Mouse (Mus musculus): Measurements from ENCODE around the gene Gm6993. TPM values are rescaled to one million over a fixed set of nuclear protein-coding genes. Genes with fewer than 3 reads are reported as not detected.
A peak's percentile ranks its signal among the peaks of the same experiment; 100 is the strongest.

The Gm6993 gene
- total RNA-seq, 2 experiments from 2014 or later = not detected

DNA sequence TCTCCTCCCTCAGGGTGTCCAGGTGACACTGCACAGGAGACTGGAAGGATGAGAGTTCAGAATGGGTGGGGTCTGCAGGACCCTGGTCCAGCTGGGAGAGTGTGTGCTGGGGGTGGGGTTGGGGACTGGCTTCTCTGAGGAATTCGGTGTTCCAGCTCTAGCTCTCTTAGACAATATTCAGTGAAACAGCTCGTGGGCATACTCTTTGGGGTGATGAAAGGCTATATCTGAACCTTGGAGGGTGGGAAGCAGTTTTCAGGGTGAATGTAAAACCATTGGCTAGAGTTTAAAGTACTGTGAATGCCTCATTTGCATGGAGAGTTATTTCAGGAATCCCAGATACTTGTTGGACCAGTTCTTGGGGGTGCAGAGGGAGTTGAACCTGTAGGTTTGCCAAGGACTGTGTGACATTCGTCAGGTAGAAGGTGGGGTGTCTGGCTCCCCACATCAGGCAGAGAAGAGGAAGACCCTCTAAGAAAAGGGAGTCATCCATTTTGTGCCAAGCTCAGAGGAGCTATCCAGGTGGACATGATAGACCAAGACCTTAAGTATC, 1.5 kb upstream of the Gm6993 start:
- intact Hi-C loops (cut with DNase I) = no loop called here
- no peak for DNase-seq

GRCm38 (mm10) chr12:31239798-31240197, 772 bp upstream of the Gm6993 start:
- DNase-seq = no peak
- intact Hi-C loops (cut with DNase I) = no loop called here

GRCm38 (mm10) chr12:31241595-31242342, 1.2 kb downstream of the Gm6993 start:
- no peak for DNase-seq
- intact Hi-C loops (cut with DNase I) = no loop called here

GRCm38 (mm10) chr12:31244001-31244400, 3.4 kb downstream of the Gm6993 start:
- intact Hi-C loops (cut with DNase I) = no loop called here
- DNase-seq = no peak

GRCm38 (mm10) chr12:31244691-31245090, 4.1 kb downstream of the Gm6993 start:
- intact Hi-C loops (cut with DNase I) = no loop called here
- no peak for DNase-seq

DNA sequence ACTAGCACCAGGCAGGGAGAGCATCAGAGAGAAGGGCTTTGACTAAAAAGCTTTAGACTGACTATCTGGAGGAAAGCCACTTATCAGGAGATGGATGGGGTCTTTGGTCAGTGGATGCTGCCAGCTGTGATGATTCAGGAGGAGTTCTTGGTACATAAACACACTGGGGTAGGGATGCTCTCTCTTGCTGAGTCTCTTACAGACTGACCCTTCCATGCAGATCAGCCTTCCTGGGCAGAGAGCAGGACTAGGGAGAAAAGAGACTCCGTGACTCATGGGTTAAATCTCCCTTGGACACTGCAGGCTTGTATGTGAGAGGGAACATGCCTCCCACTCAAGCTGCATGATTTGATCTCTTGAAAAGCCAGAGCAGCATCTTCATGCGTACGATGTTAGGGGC, 5.6 kb downstream of the Gm6993 start:
- intact Hi-C loops (cut with DNase I) = no loop called here

DNA sequence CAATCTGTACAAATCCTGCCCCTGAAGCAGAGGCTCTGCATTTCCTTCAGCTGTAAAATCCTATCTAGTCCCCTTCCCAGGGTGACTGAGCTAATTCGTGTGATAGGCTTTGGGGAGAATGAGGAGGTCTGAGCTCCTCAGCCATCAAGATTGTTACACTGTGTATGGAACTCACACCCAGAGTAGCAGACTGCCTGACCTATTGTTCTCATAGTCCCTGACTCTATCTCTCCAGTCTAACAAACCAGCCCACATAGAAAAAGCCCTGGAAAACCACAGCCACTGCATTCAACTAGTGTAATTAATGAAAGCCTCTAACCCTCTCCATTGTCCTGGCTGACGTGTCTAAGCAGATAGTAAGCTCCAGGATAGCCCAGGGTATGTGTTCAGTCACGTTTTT, 6.0 kb downstream of the Gm6993 start:
- no peak for DNase-seq
- intact Hi-C loops (cut with DNase I) = no loop called here

More for the DNA sequence above, 5.6 kb downstream of the Gm6993 start:
- DNase-seq = no peak

DNA sequence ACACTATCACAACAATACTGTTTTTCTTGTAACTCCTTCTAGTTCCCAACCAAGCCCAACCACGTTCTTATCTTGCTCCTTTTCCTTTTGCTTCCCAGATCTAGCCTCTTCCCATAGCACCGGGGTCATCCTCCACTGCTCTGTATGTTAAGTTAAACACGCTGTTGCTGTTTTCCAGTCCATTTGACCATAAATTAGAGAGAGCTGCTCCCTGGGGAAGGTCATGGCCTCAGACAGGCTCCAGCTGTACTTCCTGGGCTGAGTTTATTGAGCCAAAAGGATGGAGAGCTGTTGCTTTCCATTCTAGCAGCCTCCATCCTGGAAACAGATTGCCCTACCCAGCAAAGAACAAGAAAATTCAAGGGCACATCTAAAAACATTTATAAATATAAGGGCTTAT, 7.6 kb downstream of the Gm6993 start:
- intact Hi-C loops (cut with DNase I) = no loop called here
- DNase-seq = peak; percentile 55 to 65

GRCm38 (mm10) chr12:31248681-31249080, 8.1 kb downstream of the Gm6993 start:
- intact Hi-C loops (cut with DNase I) = no loop called here
- no peak for DNase-seq

DNA sequence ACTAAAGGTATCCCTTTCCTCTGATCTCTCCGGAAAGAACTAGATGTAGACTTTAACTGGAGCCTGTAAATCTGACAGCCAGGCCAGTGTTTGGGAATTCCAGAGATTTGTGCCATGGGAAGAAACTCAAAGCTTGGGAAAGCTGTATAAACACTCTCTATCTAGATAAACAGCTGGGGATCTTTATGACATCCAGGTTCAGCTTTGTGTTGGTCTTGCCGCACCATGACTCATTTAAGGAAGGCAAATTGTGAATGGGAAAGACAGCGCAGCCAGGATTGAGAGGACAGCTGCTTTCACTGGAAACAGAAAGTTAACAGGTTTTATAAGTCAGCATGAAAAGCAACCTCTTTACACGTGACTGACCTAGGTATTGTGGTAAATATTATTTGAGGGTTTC, 11.7 kb downstream of the Gm6993 start:
- intact Hi-C loops (cut with DNase I) = no loop called here
- no peak for DNase-seq

DNA sequence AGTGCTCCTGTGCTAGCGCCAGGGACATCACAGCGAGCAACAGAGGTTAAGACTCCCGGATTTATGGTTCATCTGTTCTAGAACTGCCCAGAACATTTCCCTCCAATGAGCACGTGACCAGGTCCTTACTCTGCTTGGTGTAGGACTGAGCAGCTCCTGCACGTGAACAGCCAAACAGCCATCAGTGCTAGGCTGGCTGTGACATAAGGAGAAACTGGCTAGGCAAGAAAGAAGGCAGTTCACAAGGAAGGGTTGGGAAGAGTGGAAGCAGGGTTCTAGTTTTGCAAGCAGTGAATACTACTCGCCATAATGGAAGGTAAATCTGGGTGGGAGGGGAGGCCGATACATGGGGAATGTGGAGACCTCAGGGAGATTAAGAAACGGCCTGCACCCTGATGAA, 14.4 kb downstream of the Gm6993 start:
- intact Hi-C loops (cut with DNase I) = no loop called here
- no peak for DNase-seq

- intact Hi-C loops (cut with DNase I) = no loop called here
- no peak for DNase-seq
Observed at GRCm38 (mm10) chr12:31256121-31256903, 15.7 kb downstream of the Gm6993 start.

DNA sequence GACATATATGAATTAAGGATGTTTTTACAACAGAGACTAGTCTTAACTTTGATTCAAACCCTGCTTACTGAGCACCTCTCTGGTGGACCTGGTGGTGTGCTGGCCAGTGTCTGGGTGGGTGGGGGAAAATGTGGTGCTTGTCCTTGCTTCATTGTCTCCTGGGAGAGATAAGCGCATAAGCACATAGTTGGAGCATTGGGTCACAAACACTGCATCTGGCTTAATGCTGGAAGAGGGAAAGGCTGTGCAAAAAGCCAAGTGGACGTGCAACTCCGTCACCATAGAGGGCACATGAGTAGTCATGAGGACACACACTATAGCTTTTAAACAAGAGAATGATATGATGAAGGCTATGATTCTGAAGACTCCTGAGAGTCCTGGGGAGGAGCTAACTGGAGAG, 21.3 kb downstream of the Gm6993 start:
- DNase-seq = peak; percentile 65 to 66
- intact Hi-C loops (cut with DNase I) = loop anchor here (5.0 kb wide), 2 partner anchors 50 to 70 kb away; no protein-coding TSS in a partner anchor

GRCm38 (mm10) chr12:31263921-31264320, 23.4 kb downstream of the Gm6993 start:
- no peak for DNase-seq
- intact Hi-C loops (cut with DNase I) = loop anchor here (2.0 to 5.0 kb wide), 3 partner anchors 52 to 95 kb away; no protein-coding TSS in a partner anchor

GRCm38 (mm10) chr12:31265005-31265721, 24.6 kb downstream of the Gm6993 start, which contains the start of gene Lamb1:
Gene Lamb1 (plus strand): TSS chr12:31265234.
- intact Hi-C loops (cut with DNase I) = loop anchor here (2.0 to 5.0 kb wide), 2 partner anchors 37 to 96 kb away; no protein-coding TSS in a partner anchor
- peak; percentile 88 to 90 for DNase-seq

DNA sequence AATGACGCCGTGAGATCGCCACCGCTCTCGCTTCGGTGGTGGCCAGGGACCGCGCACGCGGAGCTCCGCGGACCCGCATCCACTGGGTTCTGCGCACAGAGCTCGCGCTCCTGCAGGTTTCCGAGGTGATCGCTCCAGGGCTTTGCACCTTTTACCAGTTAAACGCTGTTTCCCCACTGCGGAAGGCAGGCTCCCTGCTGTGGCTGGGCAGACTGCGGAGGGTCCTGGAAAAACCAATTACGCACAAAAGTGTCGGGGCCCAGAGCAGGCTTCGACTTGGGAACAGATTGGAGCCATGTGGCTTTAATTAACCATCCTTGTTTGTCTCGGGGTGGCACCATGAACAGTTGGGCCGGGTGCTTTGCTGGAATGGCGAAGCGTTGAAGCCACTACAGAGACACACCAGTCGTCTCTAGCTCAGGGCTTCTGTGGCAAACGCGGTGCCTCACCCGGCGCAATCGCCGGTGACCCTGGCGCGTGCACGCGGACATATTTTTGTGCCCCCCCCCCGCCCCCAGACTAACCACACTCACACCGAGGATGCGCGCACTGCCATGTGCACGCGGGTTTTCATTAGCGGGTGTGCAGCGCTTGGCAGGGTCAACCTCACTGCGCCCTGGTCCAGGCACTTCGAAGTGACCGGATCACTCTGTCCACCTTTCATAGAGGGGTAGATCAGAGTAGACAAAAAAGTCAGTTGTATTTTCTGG, 25.3 kb downstream of the Gm6993 start:
- DNase-seq = peak in 1 of 2 experiments; percentile 62
- intact Hi-C loops (cut with DNase I) = loop anchor here (2.0 to 5.0 kb wide), 3 partner anchors 36 to 139 kb away; no protein-coding TSS in a partner anchor

GRCm38 (mm10) chr12:31266686-31267085, 26.1 kb downstream of the Gm6993 start:
- intact Hi-C loops (cut with DNase I) = loop anchor here (2.0 to 5.0 kb wide), 2 partner anchors 36 to 140 kb away; no protein-coding TSS in a partner anchor
- DNase-seq = peak; percentile 54 to 60

DNA sequence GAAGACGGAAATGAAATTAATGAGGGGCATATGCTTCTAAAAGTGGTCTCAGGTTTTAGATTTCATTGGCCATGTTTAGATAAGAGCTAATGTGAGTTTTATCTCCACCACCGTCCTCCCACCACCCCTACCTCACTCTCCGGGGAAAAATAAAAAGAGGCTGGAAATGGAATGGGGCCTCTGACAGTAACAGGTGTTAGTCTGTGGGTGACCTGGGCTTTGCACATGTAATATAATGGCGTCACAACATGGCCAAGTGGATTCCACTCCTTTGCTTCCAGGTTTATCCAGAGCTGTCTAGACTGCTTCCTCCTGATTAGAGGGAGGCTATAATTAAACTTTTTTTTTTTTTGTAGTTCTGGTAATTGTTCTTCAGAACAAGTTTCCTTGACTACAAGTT, 26.8 kb downstream of the Gm6993 start:
- intact Hi-C loops (cut with DNase I) = loop anchor here (2.0 to 5.0 kb wide), 2 partner anchors 35 to 141 kb away; no protein-coding TSS in a partner anchor

GRCm38 (mm10) chr12:31268315-31268714, 27.7 kb downstream of the Gm6993 start:
- no peak for DNase-seq
- intact Hi-C loops (cut with DNase I) = loop anchor here (5.0 kb wide), 1 partner anchor 34 kb away; no protein-coding TSS in a partner anchor

More for the DNA sequence above, 26.8 kb downstream of the Gm6993 start:
- DNase-seq = no peak
